Mouse (Mus musculus) heart, adult 2 months (tissue): ENCODE measurements at regions not wholly inside any gene's neighbourhood (a gene's known extent, or its start where the extent isn't known, plus 50 kb on each side); places are given as distances from the start of the nearest gene placed in this dataset.

ENCODE experiments used
- CTCF ChIP-seq: fragments of 200-600 bp; IDR thresholded peaks from 2 replicates; pipeline ENCODE4 v1.8.1; 2022; ENCODE audit warnings: antibody characterized with exemption, mild to moderate bottlenecking, moderate library complexity
- EP300 ChIP-seq: fragments of 200-500 bp; IDR thresholded peaks from 2 replicates; pipeline ENCODE4 v1.6.1; 2011; ENCODE audit warnings: low read depth, low read length, control low read depth; ENCODE audit not compliant: insufficient read depth
- POLR2A ChIP-seq: fragments of 200-500 bp; IDR thresholded peaks from 2 replicates; pipeline ENCODE4 v1.6.1; 2011; ENCODE audit warnings: mild to moderate bottlenecking, low read depth, low read length, control low read depth; ENCODE audit not compliant: insufficient read depth

GRCm38 (mm10) chr6:126349905-126350304 lies 183.2 kb upstream of the Ntf3 start:
- TF ChIP-seq CTCF (no peak), EP300 (no peak), POLR2A (no peak)
